ENCODE assay signal across 19 mouse cellular contexts in genomic region chr11:111057435-111057834, GRCm38 (mm10).
"Had no signal": no experiment of that assay in that cellular context is flagged by ENCODE, and none has a peak within 500 bp of the region (broad histone marks: within the 10 kb centered on the region; RNA-seq: fewer than 3 reads in every experiment).

No protein-coding gene starts in this region.

- H3K27me3 ChIP-seq: intestine, embryonic 15.5 days; lung, embryonic 15.5 days had no signal

- ATAC-seq: intestine, embryonic 15.5 days; midbrain, embryonic 16.5 days had no signal

- H3K27ac ChIP-seq: intestine, embryonic 15.5 days; kidney, embryonic 15.5 days; left cerebral cortex, adult 2 months; liver, embryonic 14.5 days; lung, embryonic 15.5 days; midbrain, embryonic 10.5 days had no signal

- H3K4me1 ChIP-seq: intestine, embryonic 15.5 days; lung, embryonic 15.5 days had no signal

- H3K9me3 ChIP-seq: intestine, embryonic 15.5 days; kidney, embryonic 15.5 days; lung, embryonic 15.5 days; midbrain, embryonic 10.5 days had no signal

- H3K36me3 ChIP-seq: intestine, embryonic 15.5 days; kidney, embryonic 15.5 days; lung, embryonic 15.5 days; midbrain, embryonic 10.5 days had no signal

- H3K9ac ChIP-seq: intestine, embryonic 15.5 days; kidney, embryonic 15.5 days; liver, embryonic 14.5 days; lung, embryonic 15.5 days had no signal

- DNase-seq: kidney, adult 11 months; kidney, adult 8-10 months; kidney, postnatal 10 days; kidney, postnatal 36 days; layer of hippocampus, postnatal 36 days; lung, adult 18-20 months; lung, postnatal 10 days; lung, postnatal 4 days; retina, postnatal 1 day; thymus, adult 18-20 months; thymus, postnatal 36 days had no signal

- H3K4me3 ChIP-seq: intestine, embryonic 15.5 days; kidney, embryonic 15.5 days; left cerebral cortex, adult 2 months; lung, embryonic 15.5 days; midbrain, embryonic 10.5 days had no signal

- H3K4me2 ChIP-seq: intestine, embryonic 15.5 days; kidney, embryonic 15.5 days; liver, embryonic 11.5 days; lung, embryonic 15.5 days had no signal
